Mouse (Mus musculus): ENCODE measurements around the gene Fabp1. TPM values are rescaled to one million over a fixed set of nuclear protein-coding genes. Genes with fewer than 3 reads are reported as not detected.

The Fabp1 gene
- polyA plus RNA-seq, 1 experiment = 0.47 TPM

GRCm38 (mm10) chr6:71226544-71226943 is 26.9 kb downstream of the Fabp1 start:
- no peak overlapping the region for H3K27ac ChIP-seq (ENCODE audit: control insufficient read depth, insufficient read depth, low read length)
- DNase-seq = no peak
- H3K36me3 ChIP-seq (ENCODE audit: control insufficient read depth, insufficient read depth, low read length) = no peaks in the 10 kb centered on the region
- WGBS = 95% methylated on average over 6 of the region's 6 CpGs
- H3K4me1 ChIP-seq (replicated peaks; ENCODE audit: control insufficient read depth, insufficient read depth, low read length) = no peaks in the 10 kb centered on the region
- no peaks in the 10 kb centered on the region for H3K27me3 ChIP-seq (ENCODE audit: control insufficient read depth, insufficient read depth, low read length)
- no peak overlapping the region for H3K4me3 ChIP-seq (ENCODE audit: control insufficient read depth, insufficient read depth, low read length)
- no peak for TF ChIP-seq POLR2A (IDR thresholded peaks at IDR 0.05; ENCODE audit: control insufficient read depth, extremely low read depth, insufficient read depth, low read length, poor library complexity)

- no peaks in the 10 kb centered on the region for H3K36me3 ChIP-seq (ENCODE audit: control insufficient read depth, insufficient read depth, low read length)
- H3K27ac ChIP-seq (ENCODE audit: control insufficient read depth, insufficient read depth, low read length) = no peak overlapping the region
- no peak for DNase-seq
- TF ChIP-seq CTCF (IDR thresholded peaks at IDR 0.05; ENCODE audit: borderline replicate concordance, control insufficient read depth, extremely low read depth, insufficient read depth, low read length, poor library complexity) (no peak), POLR2A (IDR thresholded peaks at IDR 0.05; ENCODE audit: control insufficient read depth, extremely low read depth, insufficient read depth, low read length, poor library complexity) (no peak)
- no peaks in the 10 kb centered on the region for H3K4me1 ChIP-seq (replicated peaks; ENCODE audit: control insufficient read depth, insufficient read depth, low read length)
- no peaks in the 10 kb centered on the region for H3K27me3 ChIP-seq (ENCODE audit: control insufficient read depth, insufficient read depth, low read length)
- 90% methylated on average over 7 of the region's 7 CpGs for WGBS
- no peak overlapping the region for H3K4me3 ChIP-seq (ENCODE audit: control insufficient read depth, insufficient read depth, low read length)
Measured at GRCm38 (mm10) chr6:71227157-71227770, 27.6 kb downstream of the Fabp1 start.

- TF ChIP-seq POLR2A (IDR thresholded peaks at IDR 0.05; ENCODE audit: control insufficient read depth, extremely low read depth, insufficient read depth, low read length, poor library complexity) (no peak), CTCF (IDR thresholded peaks at IDR 0.05; ENCODE audit: borderline replicate concordance, control insufficient read depth, extremely low read depth, insufficient read depth, low read length, poor library complexity) (no peak)
- Histone ChIP-seq H3K36me3 (ENCODE audit: control insufficient read depth, insufficient read depth, low read length) (no peaks in the 10 kb centered on the region), H3K27me3 (ENCODE audit: control insufficient read depth, insufficient read depth, low read length) (no peaks in the 10 kb centered on the region), H3K4me1 (replicated peaks; ENCODE audit: control insufficient read depth, insufficient read depth, low read length) (no peaks in the 10 kb centered on the region), H3K4me3 (ENCODE audit: control insufficient read depth, insufficient read depth, low read length) (no peak overlapping the region), H3K27ac (ENCODE audit: control insufficient read depth, insufficient read depth, low read length) (no peak overlapping the region)
- no peak for DNase-seq
- WGBS = 69% methylated on average over 13 of the region's 13 CpGs
Measured at GRCm38 (mm10) chr6:71235121-71235520, 35.5 kb downstream of the Fabp1 start.

DNA sequence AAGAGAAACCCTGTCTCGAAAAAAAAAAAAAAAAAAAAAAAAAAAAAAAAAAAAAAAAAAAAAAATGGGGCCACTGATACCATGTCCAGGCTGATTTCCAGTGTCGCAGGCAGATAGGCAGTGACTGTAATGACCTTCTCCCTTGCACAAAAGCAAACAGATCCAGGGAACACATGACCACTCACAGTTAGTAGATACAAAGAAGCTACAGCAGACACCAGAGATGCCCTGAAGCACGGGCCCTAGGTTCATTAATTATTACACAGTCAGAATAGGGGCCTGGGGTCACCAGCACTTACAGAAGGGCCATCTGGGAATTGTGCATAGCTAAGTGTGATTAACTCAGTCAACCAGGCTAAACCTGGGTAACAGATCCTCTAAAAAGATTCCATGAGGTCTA is 36.3 kb downstream of the Fabp1 start:
- no peak for DNase-seq
- no peak overlapping the region for H3K4me3 ChIP-seq (ENCODE audit: control insufficient read depth, insufficient read depth, low read length)
- H3K4me1 ChIP-seq (replicated peaks; ENCODE audit: control insufficient read depth, insufficient read depth, low read length) = no peaks in the 10 kb centered on the region
- no peak overlapping the region for H3K27ac ChIP-seq (ENCODE audit: control insufficient read depth, insufficient read depth, low read length)
- 85% methylated on average over 3 of the region's 3 CpGs for WGBS
- no peak for TF ChIP-seq CTCF (IDR thresholded peaks at IDR 0.05; ENCODE audit: borderline replicate concordance, control insufficient read depth, extremely low read depth, insufficient read depth, low read length, poor library complexity)
- no peak for TF ChIP-seq POLR2A (IDR thresholded peaks at IDR 0.05; ENCODE audit: control insufficient read depth, extremely low read depth, insufficient read depth, low read length, poor library complexity)
- H3K27me3 ChIP-seq (ENCODE audit: control insufficient read depth, insufficient read depth, low read length) = no peaks in the 10 kb centered on the region
- H3K36me3 ChIP-seq (ENCODE audit: control insufficient read depth, insufficient read depth, low read length) = no peaks in the 10 kb centered on the region

GRCm38 (mm10) chr6:71236506-71236905 is 36.9 kb downstream of the Fabp1 start:
- DNase-seq = no peak
- H3K27ac ChIP-seq (ENCODE audit: control insufficient read depth, insufficient read depth, low read length) = no peak overlapping the region
- H3K4me3 ChIP-seq (ENCODE audit: control insufficient read depth, insufficient read depth, low read length) = no peak overlapping the region
- WGBS = 71% methylated on average over 6 of the region's 6 CpGs
- TF ChIP-seq CTCF (IDR thresholded peaks at IDR 0.05; ENCODE audit: borderline replicate concordance, control insufficient read depth, extremely low read depth, insufficient read depth, low read length, poor library complexity) (no peak), POLR2A (IDR thresholded peaks at IDR 0.05; ENCODE audit: control insufficient read depth, extremely low read depth, insufficient read depth, low read length, poor library complexity) (no peak)
- H3K27me3 ChIP-seq (ENCODE audit: control insufficient read depth, insufficient read depth, low read length) = no peaks in the 10 kb centered on the region
- no peaks in the 10 kb centered on the region for H3K36me3 ChIP-seq (ENCODE audit: control insufficient read depth, insufficient read depth, low read length)
- no peaks in the 10 kb centered on the region for H3K4me1 ChIP-seq (replicated peaks; ENCODE audit: control insufficient read depth, insufficient read depth, low read length)

DNA sequence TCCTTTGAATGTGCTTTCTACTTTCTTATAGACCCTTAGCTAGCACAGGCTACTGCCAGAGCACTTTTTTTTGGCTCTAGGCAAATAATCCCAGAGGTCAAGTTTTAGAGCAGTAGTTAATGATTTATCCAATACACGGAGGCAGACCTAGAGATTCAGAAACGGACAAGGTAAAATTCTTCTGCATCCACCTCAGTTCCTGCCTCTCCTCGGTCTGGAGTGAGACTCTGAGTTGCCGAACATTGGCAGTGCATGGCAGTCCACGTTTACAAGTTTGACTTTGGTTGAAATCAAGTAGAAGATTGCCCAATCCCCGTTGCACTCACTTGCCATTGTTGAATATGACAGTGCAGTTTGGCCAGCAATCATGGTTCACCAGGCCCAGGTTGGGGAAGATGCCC is 37.4 kb downstream of the Fabp1 start:
- TF ChIP-seq POLR2A (IDR thresholded peaks at IDR 0.05; ENCODE audit: control insufficient read depth, extremely low read depth, insufficient read depth, low read length, poor library complexity) = no peak
- no peak for TF ChIP-seq CTCF (IDR thresholded peaks at IDR 0.05; ENCODE audit: borderline replicate concordance, control insufficient read depth, extremely low read depth, insufficient read depth, low read length, poor library complexity)
- WGBS = 96% methylated on average over 6 of the region's 6 CpGs
- H3K27ac ChIP-seq (ENCODE audit: control insufficient read depth, insufficient read depth, low read length) = no peak overlapping the region
- no peak overlapping the region for H3K4me3 ChIP-seq (ENCODE audit: control insufficient read depth, insufficient read depth, low read length)
- DNase-seq = no peak
- no peaks in the 10 kb centered on the region for H3K36me3 ChIP-seq (ENCODE audit: control insufficient read depth, insufficient read depth, low read length)
- H3K27me3 ChIP-seq (ENCODE audit: control insufficient read depth, insufficient read depth, low read length) = no peaks in the 10 kb centered on the region
- H3K4me1 ChIP-seq (replicated peaks; ENCODE audit: control insufficient read depth, insufficient read depth, low read length) = no peaks in the 10 kb centered on the region

All from thymus, adult 2 months (tissue).